Mouse (Mus musculus) B cell, adult 2 months (primary cell): ENCODE measurements around the gene Slc45a2.
"Not testable (repeated sequence)": the region's sequence is repeated elsewhere in the genome, so short reads cannot be mapped to it uniquely, and the experiment has no call there.

ENCODE experiments used
- DNase-seq, 2 experiments: peaks; one replicate each; pipeline ENCODE4 v3.0.0; 2022

Slc45a2 gene

GRCm38 (mm10) chr15:11000421-11000820 is at the start of gene Slc45a2:
Gene Slc45a2 (plus strand): TSS chr15:11000721.
- no peak for DNase-seq

GRCm38 (mm10) chr15:10951951-10952759 is 48.4 kb upstream of the Slc45a2 start, which contains the start of gene C1qtnf3:
Gene C1qtnf3 (plus strand): TSS chr15:10952332.
- no peak for DNase-seq

- DNase-seq, result no peak
These were observed 47.7 kb upstream of the Slc45a2 start for GRCm38 (mm10) chr15:10952760-10953305.

GRCm38 (mm10) chr15:10953465-10953864 is 47.1 kb upstream of the Slc45a2 start:
- no peak for DNase-seq

- no peak for DNase-seq
These were observed 46.0 kb upstream of the Slc45a2 start for GRCm38 (mm10) chr15:10954381-10955016.

GRCm38 (mm10) chr15:10955156-10955555 is 45.4 kb upstream of the Slc45a2 start:
- DNase-seq, result no peak

- no peak for DNase-seq
These were observed 43.8 kb upstream of the Slc45a2 start for GRCm38 (mm10) chr15:10956706-10957105.

GRCm38 (mm10) chr15:10959277-10960026 is 41.1 kb upstream of the Slc45a2 start:
- no peak for DNase-seq

GRCm38 (mm10) chr15:10960267-10960666 is 40.3 kb upstream of the Slc45a2 start:
- no peak for DNase-seq

- no peak for DNase-seq
These were observed 37.9 kb upstream of the Slc45a2 start for GRCm38 (mm10) chr15:10962601-10963000.

- DNase-seq, result no peak
These were observed 31.1 kb upstream of the Slc45a2 start for GRCm38 (mm10) chr15:10969439-10969838.

GRCm38 (mm10) chr15:10970777-10971176 is 29.7 kb upstream of the Slc45a2 start:
- no peak for DNase-seq

- DNase-seq, result no peak
These were observed 23.4 kb upstream of the Slc45a2 start for GRCm38 (mm10) chr15:10977151-10977550.

- DNase-seq, result no peak
These were observed 19.8 kb upstream of the Slc45a2 start for GRCm38 (mm10) chr15:10980712-10981111.

GRCm38 (mm10) chr15:10981377-10982063 is 19.0 kb upstream of the Slc45a2 start, which contains the start of gene Amacr:
Gene Amacr (plus strand): TSS chr15:10981756.
- peak; percentile 85 to 90 for DNase-seq

GRCm38 (mm10) chr15:10982064-10982435 is 18.5 kb upstream of the Slc45a2 start:
- DNase-seq, result no peak

- no peak for DNase-seq
These were observed 14.8 kb upstream of the Slc45a2 start for GRCm38 (mm10) chr15:10985756-10986155.

- DNase-seq, result not testable (repeated sequence)
These were observed 14.0 kb upstream of the Slc45a2 start for GRCm38 (mm10) chr15:10986477-10986876.

- no peak for DNase-seq
These were observed 10.1 kb upstream of the Slc45a2 start for GRCm38 (mm10) chr15:10990411-10990810.

GRCm38 (mm10) chr15:10991566-10991965 is 9.0 kb upstream of the Slc45a2 start:
- DNase-seq, result no peak

- no peak for DNase-seq
These were observed 689 bp upstream of the Slc45a2 start for GRCm38 (mm10) chr15:10999832-11000231.

GRCm38 (mm10) chr15:11003791-11004190 is 3.3 kb downstream of the Slc45a2 start:
- DNase-seq, result no peak
